Mouse (Mus musculus): ENCODE results near the gene Orm2. TPM values are rescaled to one million over a fixed set of nuclear protein-coding genes. Genes with fewer than 3 reads are reported as not detected.

The Orm2 gene
- polyA plus RNA-seq, 1 experiment = not detected

DNA sequence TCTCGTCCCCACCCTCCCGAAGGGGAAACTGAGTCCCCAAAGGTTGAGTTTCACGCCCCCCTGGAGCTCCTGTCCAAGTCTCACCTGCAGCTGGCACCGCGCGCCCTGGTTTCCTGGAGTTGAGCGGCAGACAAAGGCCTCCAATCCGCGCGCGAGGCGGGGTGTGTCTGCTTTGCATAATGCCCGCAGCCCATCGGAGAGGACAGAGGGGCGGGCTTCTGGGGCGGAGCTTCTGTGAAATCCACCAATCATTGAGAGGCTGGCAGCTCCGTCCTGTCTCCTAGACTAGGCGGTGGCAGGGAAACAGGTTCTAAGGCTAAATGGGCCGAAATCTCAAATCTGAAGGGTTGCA, 48.3 kb downstream of the Orm2 start:
- peak; percentile 96 for DNase-seq
- H3K27me3 ChIP-seq (replicated peaks; ENCODE audit: control insufficient read depth, insufficient read depth, low read length) = no peaks in the 10 kb centered on the region
- TF ChIP-seq CTCF (conservative IDR thresholded peaks at IDR 0.05; ENCODE audit: insufficient read depth, insufficient read length, low read depth, low read length) (no peak), POLR2A (IDR thresholded peaks at IDR 0.05; ENCODE audit: low read depth, low read length) (no peak)
- peak overlapping the region; percentile 65 for H3K4me3 ChIP-seq (ENCODE audit: insufficient read depth, low read depth, low read length)
- H3K36me3 ChIP-seq (ENCODE audit: control insufficient read depth, insufficient read depth, low read length) = no peaks in the 10 kb centered on the region
- under 1% methylated on average over 19 of the region's 19 CpGs for WGBS
- H3K27ac ChIP-seq (ENCODE audit: insufficient read depth, low read depth, low read length) = no peak overlapping the region
- H3K4me1 ChIP-seq (ENCODE audit: control insufficient read depth, insufficient read depth, low read length) = no peaks in the 10 kb centered on the region

DNA sequence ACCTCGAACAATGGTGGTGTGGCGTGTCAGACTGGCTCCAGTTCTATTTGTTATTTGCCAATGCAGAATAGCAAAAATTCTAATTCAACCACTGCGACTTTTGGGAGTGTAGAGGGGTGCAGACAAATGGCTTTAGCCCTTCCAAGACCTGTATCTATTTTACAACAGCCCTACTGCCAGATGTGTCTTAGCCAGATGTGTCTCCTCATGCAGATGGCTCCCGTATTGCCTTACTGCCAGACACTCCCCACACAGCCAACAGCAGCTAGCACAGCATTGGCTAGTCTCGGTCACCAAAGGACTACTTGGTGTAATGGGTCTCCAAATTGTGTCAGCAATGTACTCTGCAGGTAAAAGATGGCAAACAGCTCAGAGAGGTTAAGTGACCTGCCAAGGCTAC, 49.0 kb downstream of the Orm2 start:
- Histone ChIP-seq H3K4me1 (ENCODE audit: control insufficient read depth, insufficient read depth, low read length) (no peaks in the 10 kb centered on the region), H3K4me3 (ENCODE audit: insufficient read depth, low read depth, low read length) (no peak overlapping the region), H3K36me3 (ENCODE audit: control insufficient read depth, insufficient read depth, low read length) (no peaks in the 10 kb centered on the region), H3K27me3 (replicated peaks; ENCODE audit: control insufficient read depth, insufficient read depth, low read length) (no peaks in the 10 kb centered on the region), H3K27ac (ENCODE audit: insufficient read depth, low read depth, low read length) (no peak overlapping the region)
- no peak for DNase-seq
- no peak for TF ChIP-seq POLR2A (IDR thresholded peaks at IDR 0.05; ENCODE audit: low read depth, low read length)
- no peak for TF ChIP-seq CTCF (conservative IDR thresholded peaks at IDR 0.05; ENCODE audit: insufficient read depth, insufficient read length, low read depth, low read length)
- WGBS = 57% methylated on average over 5 of the region's 5 CpGs

DNA sequence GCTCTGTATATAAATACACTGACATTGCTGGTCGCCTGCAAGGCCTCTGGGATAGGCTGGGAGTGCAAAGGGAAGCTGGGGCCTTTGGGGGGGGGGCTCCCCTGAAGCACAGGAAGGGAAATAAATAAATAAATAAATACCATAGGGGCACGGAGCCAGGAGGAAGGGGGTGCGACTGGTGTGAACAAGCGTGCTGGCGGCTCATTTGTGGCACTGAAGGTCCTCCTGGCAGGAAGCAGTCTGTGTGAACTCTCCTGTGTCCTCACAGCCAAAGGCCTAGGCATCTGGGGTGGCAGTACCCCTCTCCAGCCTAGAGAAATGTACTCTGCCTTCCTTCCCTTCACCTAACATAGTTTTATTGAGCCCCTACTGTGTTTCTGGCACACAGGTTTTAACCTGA, 52.7 kb downstream of the Orm2 start:
- no peak for DNase-seq
- no peak overlapping the region for H3K27ac ChIP-seq (ENCODE audit: insufficient read depth, low read depth, low read length)
- no peaks in the 10 kb centered on the region for H3K27me3 ChIP-seq (replicated peaks; ENCODE audit: control insufficient read depth, insufficient read depth, low read length)
- no peak overlapping the region for H3K4me3 ChIP-seq (ENCODE audit: insufficient read depth, low read depth, low read length)
- no peaks in the 10 kb centered on the region for H3K4me1 ChIP-seq (ENCODE audit: control insufficient read depth, insufficient read depth, low read length)
- 70% methylated on average over 5 of the region's 5 CpGs for WGBS
- TF ChIP-seq CTCF (conservative IDR thresholded peaks at IDR 0.05; ENCODE audit: insufficient read depth, insufficient read length, low read depth, low read length) = no peak
- no peak for TF ChIP-seq POLR2A (IDR thresholded peaks at IDR 0.05; ENCODE audit: low read depth, low read length)
- no peaks in the 10 kb centered on the region for H3K36me3 ChIP-seq (ENCODE audit: control insufficient read depth, insufficient read depth, low read length)

Other genes with a start within 250 kb of the Orm2 start
- 2.7 and 3.9 TPM in 2 replicates for gene Ambp, start 207.7 kb upstream of the Orm2 start, polyA plus RNA-seq (2012; rRNA removed)
- gene Kif12, start 190.3 kb upstream of the Orm2 start, polyA plus RNA-seq (2012; rRNA removed) = 187 and 263 TPM in 2 replicates
- gene Col27a1, start 148.4 kb upstream of the Orm2 start, polyA plus RNA-seq (2012; rRNA removed) = 23.1 and 31.7 TPM in 2 replicates
- gene Orm1, start 17.9 kb upstream of the Orm2 start, polyA plus RNA-seq (2012; rRNA removed) = 7.1 and 8.9 TPM in 2 replicates
- 0.14 and 0.38 TPM in 2 replicates for gene Orm3, start 6.3 kb upstream of the Orm2 start, polyA plus RNA-seq (2012; rRNA removed)
- gene Akna, start 40.9 kb downstream of the Orm2 start, polyA plus RNA-seq (2012; rRNA removed) = 2.2 and 5.8 TPM in 2 replicates
- 20.3 and 22.7 TPM in 2 replicates for gene Whrn, start 133.5 kb downstream of the Orm2 start, polyA plus RNA-seq (2012; rRNA removed)
- 76.1 and 117 TPM in 2 replicates for gene Atp6v1g1, start 182.3 kb downstream of the Orm2 start, polyA plus RNA-seq (2012; rRNA removed)
- 9.1 and 10.1 TPM in 2 replicates for gene Tmem268, start 196.3 kb downstream of the Orm2 start, polyA plus RNA-seq (2012; rRNA removed)
- not detected in 2 replicates for gene Gm11213, start 242.8 kb downstream of the Orm2 start, polyA plus RNA-seq (2012; rRNA removed)